Mouse (Mus musculus) heart, postnatal 0 days (tissue): ENCODE measurements around the gene Anxa8.

ENCODE experiments used
- CTCF ChIP-seq: IDR thresholded peaks from 2 replicates; pipeline ENCODE4 v1.5.1; 2016; ENCODE audit warnings: antibody characterized with exemption, control low read depth, low read depth
- EP300 ChIP-seq: IDR thresholded peaks from 2 replicates; pipeline ENCODE4 v1.6.1; 2016; ENCODE audit warnings: antibody characterized with exemption, low read depth

DNA sequence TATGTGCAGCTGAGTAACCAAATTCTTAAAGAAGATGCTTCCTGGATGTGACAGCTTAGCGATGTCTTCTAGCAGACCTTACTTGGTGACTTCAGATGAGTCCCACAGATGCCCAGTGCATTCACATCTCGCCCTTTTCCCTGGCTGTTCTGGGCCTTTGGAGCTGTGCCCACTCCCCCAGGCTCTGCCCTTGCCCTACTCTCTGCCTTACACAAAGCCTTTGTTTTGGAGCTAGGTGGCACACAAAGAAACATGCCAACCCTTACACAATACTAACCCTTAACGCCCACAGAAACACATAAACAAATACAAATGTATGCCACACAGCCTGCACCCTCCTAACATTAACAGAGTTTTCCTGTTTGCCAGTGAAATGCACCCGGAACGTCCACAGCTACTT is 10.4 kb downstream of the Anxa8 start:
- TF ChIP-seq CTCF (no peak), EP300 (no peak)
